Mouse (Mus musculus): Measurements from ENCODE around the gene Bsnd. TPM values are rescaled to one million over a fixed set of nuclear protein-coding genes. Genes with fewer than 3 reads are reported as not detected.

Bsnd gene
- not detected in 2 replicates for total RNA-seq (2017)

GRCm38 (mm10) chr4:106492116-106492515 is at the start of gene Bsnd:
Gene Bsnd, minus strand, starts transcription at chr4:106492283.
- no peak for ATAC-seq (replicated peaks in 1 of 2; ENCODE audit: insufficient read depth in 1 of 2, low FRiP score in 2 of 2, low TSS enrichment in 1 of 2, low read depth in 1 of 2, poor library complexity in 2 of 2, severe bottlenecking in 2 of 2)

GRCm38 (mm10) chr4:106541491-106541890 is 49.4 kb upstream of the Bsnd start:
- no peak for ATAC-seq (replicated peaks in 1 of 2; ENCODE audit: insufficient read depth in 1 of 2, low FRiP score in 2 of 2, low TSS enrichment in 1 of 2, low read depth in 1 of 2, poor library complexity in 2 of 2, severe bottlenecking in 2 of 2)

DNA sequence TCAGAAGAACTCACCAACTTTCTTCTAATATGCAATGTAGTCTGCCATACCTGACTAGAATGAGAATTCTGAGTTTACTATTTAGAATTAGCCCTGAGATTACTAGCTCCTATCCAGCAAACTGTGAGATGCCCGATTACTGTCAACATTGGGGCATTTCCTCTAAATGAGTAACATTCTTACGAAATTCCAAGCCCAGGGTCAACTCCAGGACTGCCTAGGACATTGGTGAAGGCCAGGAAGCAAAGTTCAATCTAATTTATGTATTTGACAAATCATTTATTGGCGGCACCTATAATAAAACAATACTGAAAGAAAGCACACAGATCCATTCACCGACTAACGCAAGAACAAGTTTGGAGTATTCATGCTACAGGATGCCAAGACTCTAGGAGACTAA is 47.7 kb upstream of the Bsnd start:
- ATAC-seq (replicated peaks in 1 of 2; ENCODE audit: insufficient read depth in 1 of 2, low FRiP score in 2 of 2, low TSS enrichment in 1 of 2, low read depth in 1 of 2, poor library complexity in 2 of 2, severe bottlenecking in 2 of 2), result no peak

GRCm38 (mm10) chr4:106534256-106534655 is 42.2 kb upstream of the Bsnd start:
- ATAC-seq (replicated peaks in 1 of 2; ENCODE audit: insufficient read depth in 1 of 2, low FRiP score in 2 of 2, low TSS enrichment in 1 of 2, low read depth in 1 of 2, poor library complexity in 2 of 2, severe bottlenecking in 2 of 2), result no peak

- ATAC-seq (replicated peaks in 1 of 2; ENCODE audit: insufficient read depth in 1 of 2, low FRiP score in 2 of 2, low TSS enrichment in 1 of 2, low read depth in 1 of 2, poor library complexity in 2 of 2, severe bottlenecking in 2 of 2), result no peak
Measured at GRCm38 (mm10) chr4:106533421-106534080, 41.5 kb upstream of the Bsnd start.

GRCm38 (mm10) chr4:106530113-106530482 is 38.0 kb upstream of the Bsnd start:
- ATAC-seq (replicated peaks in 1 of 2; ENCODE audit: insufficient read depth in 1 of 2, low FRiP score in 2 of 2, low TSS enrichment in 1 of 2, low read depth in 1 of 2, poor library complexity in 2 of 2, severe bottlenecking in 2 of 2), result no peak

DNA sequence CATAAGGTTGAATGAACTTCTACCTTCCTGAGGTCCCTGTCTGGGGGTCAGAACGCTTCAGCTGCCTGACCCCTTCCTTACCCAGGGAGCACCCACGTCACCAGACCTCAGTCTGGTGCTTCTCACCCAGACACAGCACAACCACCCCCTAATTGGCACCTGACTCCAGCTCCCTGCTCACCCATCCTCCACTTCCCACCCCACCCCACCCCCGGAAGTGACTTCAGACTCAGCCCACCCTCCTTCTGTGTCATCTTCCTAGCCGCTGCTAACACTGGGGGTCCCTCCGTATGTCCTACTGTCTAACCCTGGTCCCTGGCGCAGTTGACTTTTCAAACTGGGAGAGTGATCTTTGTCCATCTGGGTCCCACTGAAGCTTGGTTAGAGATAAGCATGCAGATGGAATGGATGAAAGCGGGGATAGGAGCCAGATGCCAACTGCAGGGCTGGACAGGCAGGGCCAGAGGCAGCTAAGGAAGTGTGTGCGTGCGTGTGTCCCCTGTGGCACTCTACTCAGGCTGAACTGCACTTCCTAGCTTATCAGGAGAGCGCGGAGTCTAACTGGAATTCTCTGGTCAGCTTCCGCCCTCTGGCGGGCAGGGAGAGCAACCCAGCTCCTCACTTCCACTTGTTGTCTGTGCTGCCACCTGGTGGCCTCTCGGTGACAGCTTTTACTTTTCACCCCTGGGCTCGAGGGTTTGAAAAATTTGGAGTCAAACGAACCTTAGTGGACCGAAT is 37.5 kb upstream of the Bsnd start:
- ATAC-seq (replicated peaks in 1 of 2; ENCODE audit: insufficient read depth in 1 of 2, low FRiP score in 2 of 2, low TSS enrichment in 1 of 2, low read depth in 1 of 2, poor library complexity in 2 of 2, severe bottlenecking in 2 of 2), result peak; percentile 85 to 96

GRCm38 (mm10) chr4:106527856-106528547 is 35.9 kb upstream of the Bsnd start:
- no peak for ATAC-seq (replicated peaks in 1 of 2; ENCODE audit: insufficient read depth in 1 of 2, low FRiP score in 2 of 2, low TSS enrichment in 1 of 2, low read depth in 1 of 2, poor library complexity in 2 of 2, severe bottlenecking in 2 of 2)

DNA sequence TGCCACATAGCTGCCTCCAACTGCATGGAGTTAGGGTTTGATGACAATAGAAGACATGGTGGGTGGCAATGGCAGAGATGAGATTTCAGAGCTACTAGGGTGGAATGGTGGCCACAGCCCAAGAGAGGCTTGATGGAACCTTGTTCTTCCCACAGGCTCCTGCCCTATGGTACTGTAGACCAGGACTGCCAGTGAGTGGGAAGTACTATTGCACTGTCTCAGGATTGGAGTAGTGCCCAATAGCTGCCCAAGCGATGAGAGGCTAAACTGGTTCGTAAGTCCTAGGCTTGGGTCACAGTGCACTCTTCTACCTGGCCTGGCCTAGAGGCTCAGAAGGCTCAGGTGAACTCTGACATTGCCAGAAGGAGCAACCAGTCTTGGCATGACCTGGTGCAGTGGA is 32.9 kb upstream of the Bsnd start:
- no peak for ATAC-seq (replicated peaks in 1 of 2; ENCODE audit: insufficient read depth in 1 of 2, low FRiP score in 2 of 2, low TSS enrichment in 1 of 2, low read depth in 1 of 2, poor library complexity in 2 of 2, severe bottlenecking in 2 of 2)

- 0 out of 4 replicates have a peak, but pooled peaks of 1 of the 2 experiments have one; percentile 50 for ATAC-seq (replicated peaks in 1 of 2; ENCODE audit: insufficient read depth in 1 of 2, low FRiP score in 2 of 2, low TSS enrichment in 1 of 2, low read depth in 1 of 2, poor library complexity in 2 of 2, severe bottlenecking in 2 of 2)
Measured at GRCm38 (mm10) chr4:106524131-106524530, 32.0 kb upstream of the Bsnd start.

GRCm38 (mm10) chr4:106522547-106522946 is 30.5 kb upstream of the Bsnd start:
- no peak for ATAC-seq (replicated peaks in 1 of 2; ENCODE audit: insufficient read depth in 1 of 2, low FRiP score in 2 of 2, low TSS enrichment in 1 of 2, low read depth in 1 of 2, poor library complexity in 2 of 2, severe bottlenecking in 2 of 2)

- ATAC-seq (replicated peaks in 1 of 2; ENCODE audit: insufficient read depth in 1 of 2, low FRiP score in 2 of 2, low TSS enrichment in 1 of 2, low read depth in 1 of 2, poor library complexity in 2 of 2, severe bottlenecking in 2 of 2), result no peak
Measured at GRCm38 (mm10) chr4:106514606-106515005, 22.5 kb upstream of the Bsnd start.

- no peak for ATAC-seq (replicated peaks in 1 of 2; ENCODE audit: insufficient read depth in 1 of 2, low FRiP score in 2 of 2, low TSS enrichment in 1 of 2, low read depth in 1 of 2, poor library complexity in 2 of 2, severe bottlenecking in 2 of 2)
Measured at GRCm38 (mm10) chr4:106509888-106510287, 17.8 kb upstream of the Bsnd start.

DNA sequence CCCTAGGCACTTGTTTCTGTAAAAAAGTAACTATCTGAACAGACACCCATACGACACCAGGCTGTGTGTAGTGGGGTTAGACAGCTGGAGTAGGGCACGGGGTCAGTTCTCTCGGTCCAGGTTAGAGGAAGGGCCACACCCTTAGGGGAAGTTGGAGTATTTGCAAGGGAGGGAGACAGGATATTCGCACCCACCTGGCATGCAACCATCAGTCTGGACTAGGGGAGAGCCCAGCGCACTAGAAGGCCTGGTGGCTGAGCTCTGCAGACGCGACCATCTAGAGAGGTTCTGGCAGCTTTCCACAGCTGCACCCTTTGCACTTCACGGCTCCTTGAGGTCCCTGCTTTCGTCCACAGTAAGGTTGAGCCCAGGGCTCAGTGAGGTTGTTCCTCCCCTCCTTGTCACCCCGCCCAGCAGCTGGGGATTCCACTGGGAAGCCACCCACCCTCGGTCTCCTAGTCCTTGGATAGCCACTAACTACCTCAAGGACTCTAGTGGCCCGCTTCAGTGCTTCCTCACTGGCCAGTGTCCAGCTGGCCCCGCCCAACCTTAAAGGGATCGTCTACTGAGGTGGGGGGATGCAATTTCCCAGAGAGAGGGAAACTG is 13.5 kb upstream of the Bsnd start:
- ATAC-seq (replicated peaks in 1 of 2; ENCODE audit: insufficient read depth in 1 of 2, low FRiP score in 2 of 2, low TSS enrichment in 1 of 2, low read depth in 1 of 2, poor library complexity in 2 of 2, severe bottlenecking in 2 of 2), result no peak

DNA sequence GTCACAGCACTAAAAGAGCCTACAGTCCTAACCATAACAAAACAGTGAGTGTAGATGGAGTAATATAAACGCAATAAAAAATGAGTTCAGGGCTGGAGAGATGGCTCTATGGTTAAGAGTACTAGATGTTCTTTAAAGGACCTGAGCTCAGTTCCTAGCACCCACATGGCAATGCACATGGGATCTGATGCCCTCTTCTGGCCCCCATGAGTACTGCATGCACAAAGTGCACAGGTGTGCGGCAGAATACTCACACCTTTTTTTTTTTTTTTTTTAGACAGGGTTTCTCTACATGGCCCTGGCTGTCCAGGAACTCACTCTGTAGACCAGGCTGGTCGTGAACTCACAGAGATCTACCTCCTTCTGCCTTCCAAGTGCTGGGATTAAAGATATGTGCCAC is 11.5 kb upstream of the Bsnd start:
- no peak for ATAC-seq (replicated peaks in 1 of 2; ENCODE audit: insufficient read depth in 1 of 2, low FRiP score in 2 of 2, low TSS enrichment in 1 of 2, low read depth in 1 of 2, poor library complexity in 2 of 2, severe bottlenecking in 2 of 2)

- no peak for ATAC-seq (replicated peaks in 1 of 2; ENCODE audit: insufficient read depth in 1 of 2, low FRiP score in 2 of 2, low TSS enrichment in 1 of 2, low read depth in 1 of 2, poor library complexity in 2 of 2, severe bottlenecking in 2 of 2)
Measured at GRCm38 (mm10) chr4:106500066-106500465, 8.0 kb upstream of the Bsnd start.

DNA sequence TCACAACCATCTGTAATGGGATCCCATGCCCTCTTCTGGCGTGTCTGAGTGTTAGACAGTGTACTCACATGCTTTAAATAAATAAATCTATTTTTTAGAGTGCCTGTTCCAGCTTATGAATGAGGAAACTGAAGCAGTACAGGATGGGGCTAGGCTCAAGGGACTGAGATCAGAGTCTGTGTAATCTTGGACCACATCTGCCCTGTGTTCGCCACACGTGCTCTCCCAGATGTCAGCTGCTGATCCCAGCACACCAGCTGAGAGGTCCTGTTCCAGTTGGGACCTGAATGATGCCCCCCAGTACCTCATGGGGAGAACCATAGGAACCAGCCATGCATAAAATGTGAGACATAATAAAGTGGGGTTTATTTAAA is 6.4 kb upstream of the Bsnd start:
- no peak for ATAC-seq (replicated peaks in 1 of 2; ENCODE audit: insufficient read depth in 1 of 2, low FRiP score in 2 of 2, low TSS enrichment in 1 of 2, low read depth in 1 of 2, poor library complexity in 2 of 2, severe bottlenecking in 2 of 2)
